Comparison of ENCODE assay signal across 8 mouse cellular contexts in the genomic region with DNA sequence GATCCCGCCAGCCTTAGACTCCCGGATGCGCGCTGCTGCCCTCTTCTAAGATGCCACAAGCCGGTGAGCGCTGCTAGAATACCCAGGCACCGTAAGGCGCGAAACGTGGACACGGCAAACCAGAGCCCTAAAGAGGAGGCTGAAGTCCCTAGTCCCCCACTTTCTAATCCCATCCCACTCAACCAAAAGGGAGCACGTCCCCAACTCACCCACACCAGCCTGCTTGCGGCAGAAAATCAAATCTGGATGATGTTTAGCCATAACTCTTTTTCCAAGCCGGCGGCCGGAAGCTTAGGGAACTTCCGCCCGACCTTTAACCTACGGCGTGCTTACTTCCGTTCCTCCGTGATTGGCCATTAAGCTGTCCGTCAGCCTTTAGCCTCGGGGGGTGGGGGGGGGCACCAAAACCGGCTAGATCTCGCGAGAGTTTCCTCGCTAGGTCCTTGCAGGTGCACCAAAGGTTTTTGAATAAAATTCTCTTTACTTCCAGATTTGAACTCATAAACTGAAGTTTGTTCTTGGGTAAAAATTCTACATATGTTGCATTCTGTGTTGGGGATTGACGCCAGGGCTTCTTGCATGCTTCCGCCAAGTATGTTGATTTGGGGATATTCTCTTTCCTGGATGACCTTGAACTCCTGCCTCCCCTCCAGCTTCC. TPM values are rescaled to one million over a fixed set of nuclear protein-coding genes. Genes with fewer than 3 reads are reported as not detected.
A peak's percentile ranks its signal among the peaks of the same experiment; 100 is the strongest.
DNase-seq lines count a peak whose midpoint lies in the region; ATAC-seq and TF ChIP-seq lines count a peak whose summit lies in the region.

Gene Phf5a (minus strand): TSS at position 308 of the 658 bp plus-strand sequence.

- ATAC-seq in forebrain, embryonic 13.5 days, result peak; percentile 88
- ATAC-seq in lung, embryonic 14.5 days (ENCODE audit: insufficient read depth), result peak; percentile 89

- H3K36me3 ChIP-seq in E14TG2a.4 (ENCODE audit: insufficient read depth, low read length), result peaks cover 52% of the 10 kb centered on the region
- H3K36me3 ChIP-seq in forebrain, embryonic 13.5 days (ENCODE audit: poor library complexity, severe bottlenecking), result peaks cover 41% of the 10 kb centered on the region
- peaks cover 43% of the 10 kb centered on the region for H3K36me3 ChIP-seq in lung, embryonic 14.5 days (ENCODE audit: insufficient read depth)
- H3K36me3 ChIP-seq in thymus, adult 2 months (ENCODE audit: control insufficient read depth, insufficient read depth, low read length), result peaks cover 36% of the 10 kb centered on the region

- DNase-seq in c-Kit-negative CD71-positive TER-119-positive erythroid progenitor cells, embryonic 14.5 days (ENCODE audit: low read depth, low spot score), result peak; percentile 90
- DNase-seq in heart, postnatal 10 days, result peak; percentile 90 to 93
- peak; percentile 81 for DNase-seq in large intestine, adult 2 months (ENCODE audit: low read depth, low spot score)
- DNase-seq in lung, embryonic 14.5 days, result peak; percentile 99
- DNase-seq in thymus, adult 2 months, result peak; percentile 81

- H3K4me2 ChIP-seq in forebrain, embryonic 13.5 days, result peak within 1 kb of the TSS; percentile 85
- H3K4me2 ChIP-seq in lung, embryonic 14.5 days, result peak within 1 kb of the TSS; percentile 93

- peaks cover 68% of the 10 kb centered on the region for H3K4me1 ChIP-seq in E14TG2a.4 (replicated peaks; ENCODE audit: low read depth, low read length)
- H3K4me1 ChIP-seq in forebrain, embryonic 13.5 days, result peaks cover 30% of the 10 kb centered on the region
- peaks cover 7% of the 10 kb centered on the region; the same call in 1 of the 2 replicates for H3K4me1 ChIP-seq in lung, embryonic 14.5 days (ENCODE audit: insufficient read depth)
- peaks cover 2% of the 10 kb centered on the region for H3K4me1 ChIP-seq in olfactory bulb, adult 2 months (ENCODE audit: control insufficient read depth, insufficient read depth, low read length)
- H3K4me1 ChIP-seq in thymus, adult 2 months (replicated peaks; ENCODE audit: control insufficient read depth, insufficient read depth, low read length), result peaks cover 9% of the 10 kb centered on the region; the same call in 1 of the 2 replicates

- under 1% methylated on average over 30 of the region's 30 CpGs for WGBS in forebrain, embryonic 13.5 days
- under 1% methylated on average over 30 of the region's 30 CpGs for WGBS in large intestine, adult 2 months
- under 1% methylated on average over 30 of the region's 30 CpGs for WGBS in lung, embryonic 14.5 days
- WGBS in olfactory bulb, adult 2 months, result under 1% methylated on average over 30 of the region's 30 CpGs
- under 1% methylated on average over 30 of the region's 30 CpGs for WGBS in thymus, adult 2 months

- TF ChIP-seq POLR2A in olfactory bulb, adult 2 months (IDR thresholded peaks at IDR 0.05; ENCODE audit: insufficient read depth, low read depth, low read length), result no peak
- no peak for TF ChIP-seq POLR2A in thymus, adult 2 months (IDR thresholded peaks at IDR 0.05; ENCODE audit: control insufficient read depth, extremely low read depth, insufficient read depth, low read length, poor library complexity)

- no peak for TF ChIP-seq CTCF in E14TG2a.4 (conservative IDR thresholded peaks at IDR 0.05; ENCODE audit: low read length)
- no peak for TF ChIP-seq CTCF in lung, embryonic 14.5 days (IDR thresholded peaks at IDR 0.05; ENCODE audit: low read depth)
- no peak for TF ChIP-seq CTCF in olfactory bulb, adult 2 months (IDR thresholded peaks at IDR 0.05; ENCODE audit: insufficient read depth, low read depth, low read length)
- TF ChIP-seq CTCF in thymus, adult 2 months (IDR thresholded peaks at IDR 0.05; ENCODE audit: borderline replicate concordance, control insufficient read depth, extremely low read depth, insufficient read depth, low read length, poor library complexity), result no peak

- H3K27me3 ChIP-seq in E14TG2a.4 (ENCODE audit: insufficient read depth, low read length), result no peaks in the 10 kb centered on the region
- H3K27me3 ChIP-seq in forebrain, embryonic 13.5 days, result no peaks in the 10 kb centered on the region
- H3K27me3 ChIP-seq in lung, embryonic 14.5 days (ENCODE audit: insufficient read depth, low read length), result no peaks in the 10 kb centered on the region
- H3K27me3 ChIP-seq in thymus, adult 2 months (ENCODE audit: control insufficient read depth, insufficient read depth, low read length), result no peaks in the 10 kb centered on the region

- peak within 1 kb of the TSS; percentile 87 for H3K9ac ChIP-seq in forebrain, embryonic 13.5 days
- peak within 1 kb of the TSS; percentile 82 for H3K9ac ChIP-seq in lung, embryonic 14.5 days

- H3K27ac ChIP-seq in forebrain, embryonic 13.5 days, result peak within 1 kb of the TSS; percentile 98
- peak within 1 kb of the TSS; percentile 97 for H3K27ac ChIP-seq in lung, embryonic 14.5 days (ENCODE audit: low read depth)
- H3K27ac ChIP-seq in olfactory bulb, adult 2 months (ENCODE audit: insufficient read depth, low read depth, low read length), result peak within 1 kb of the TSS; percentile 100
- H3K27ac ChIP-seq in thymus, adult 2 months (ENCODE audit: control insufficient read depth, insufficient read depth, low read length), result peak within 1 kb of the TSS; percentile 90

- no peaks in the 10 kb centered on the region for H3K9me3 ChIP-seq in E14TG2a.4 (ENCODE audit: low read length)
- no peaks in the 10 kb centered on the region for H3K9me3 ChIP-seq in forebrain, embryonic 13.5 days (replicated peaks)
- no peaks in the 10 kb centered on the region for H3K9me3 ChIP-seq in lung, embryonic 14.5 days (ENCODE audit: low read depth, low read length)

- H3K4me3 ChIP-seq in E14TG2a.4 (replicated peaks; ENCODE audit: low read length), result peak within 1 kb of the TSS; percentile 100
- H3K4me3 ChIP-seq in forebrain, embryonic 13.5 days, result peak within 1 kb of the TSS; percentile 98
- peak within 1 kb of the TSS; percentile 93 for H3K4me3 ChIP-seq in lung, embryonic 14.5 days (ENCODE audit: low read depth, low read length)
- H3K4me3 ChIP-seq in olfactory bulb, adult 2 months (ENCODE audit: insufficient read depth, low read depth, low read length), result peak within 1 kb of the TSS; percentile 99
- H3K4me3 ChIP-seq in thymus, adult 2 months (ENCODE audit: control insufficient read depth, insufficient read depth, low read length), result peak within 1 kb of the TSS; percentile 70

- intact Hi-C loops in heart, postnatal 10 days (cut with DNase I), result loop anchor here (1.0 to 5.0 kb wide), 2 partner anchors 10 to 39 kb away; no protein-coding TSS in a partner anchor

RNA-seq across cellular contexts. Expression of gene Phf5a, which starts in this region (rescaled TPM):
- polyA plus RNA-seq in forebrain, embryonic 13.5 days (2015; fragmentation: Nextera tagmentation; extraction: Ambion mirVana), result 159 and 177 TPM in 2 replicates
- total RNA-seq in heart, postnatal 10 days (2021), result 10 to 100 TPM; 51.7 to 56.0 TPM
- 69.4 and 87.1 TPM in 2 replicates for polyA plus RNA-seq in large intestine, adult 2 months (2012; rRNA removed)
- polyA plus RNA-seq in lung, embryonic 14.5 days (2014; fragmentation: Nextera tagmentation; extraction: Ambion mirVana), result 211 and 220 TPM in 2 replicates
- not detected in 2 replicates for polyA plus RNA-seq in olfactory bulb, adult 2 months (2012; ENCODE audit: insufficient read depth, insufficient read length, low replicate concordance, missing spikeins)
- polyA plus RNA-seq in thymus, adult 2 months (2012; rRNA removed), result 71.7 and 87.9 TPM in 2 replicates

Comparison
In these comparisons a context has a peak if more than half of its experiments do, and no peak if none do; other contexts are left out.
1. Peak in every context shown above with its lines: DNase-seq, ATAC-seq, H3K4me3 ChIP-seq and H3K27ac ChIP-seq.